Mouse (Mus musculus): Measurements from ENCODE around the gene Gga1. TPM values are rescaled to one million over a fixed set of nuclear protein-coding genes. Genes with fewer than 3 reads are reported as not detected.

Gene Gga1
- 40.6 and 40.7 TPM in 2 replicates for polyA plus RNA-seq (2015; fragmentation: Nextera tagmentation; extraction: Ambion mirVana)

GRCm38 (mm10) chr15:78876991-78877809, at the start of gene Gga1:
Gene Gga1, plus strand, starts transcription at chr15:78877190.

GRCm38 (mm10) chr15:78842371-78843163, 34.4 kb upstream of the Gga1 start, which contains the start of gene Cdc42ep1:
Gene Cdc42ep1, plus strand, starts transcription at chr15:78842624.

GRCm38 (mm10) chr15:78855303-78855965, 21.6 kb upstream of the Gga1 start, which contains the start of gene Lgals2:
Gene Lgals2, minus strand, starts transcription at chr15:78855529.

GRCm38 (mm10) chr15:78899409-78899739, 22.4 kb downstream of the Gga1 start, which contains the start of gene Gm49510:
Gene Gm49510, plus strand, starts transcription at chr15:78899667.

GRCm38 (mm10) chr15:78899740-78900584, 23.0 kb downstream of the Gga1 start, which contains the start of gene Sh3bp1:
Gene Sh3bp1, plus strand, starts transcription at chr15:78899768.

GRCm38 (mm10) chr15:78913632-78914090, 36.7 kb downstream of the Gga1 start, which contains the start of gene Pdxp:
Gene Pdxp, plus strand, starts transcription at chr15:78913919.

GRCm38 (mm10) chr15:78926021-78926919, 49.3 kb downstream of the Gga1 start, which contains the start of gene Lgals1:
Gene Lgals1, plus strand, starts transcription at chr15:78926725.

GRCm38 (mm10) chr15:78934784-78935320, 57.9 kb downstream of the Gga1 start, which contains the start of gene Nol12:
Gene Nol12, plus strand, starts transcription at chr15:78934933.

Small RNA genes within 50 kb of the gene (microRNA-seq; reads per million reads assigned to microRNA genes)
- gene Mir6955, result not detected

Other genes starting within 250 kb of the Gga1 start
- not detected in 2 replicates for gene Elfn2, start 158.4 kb upstream of the Gga1 start, polyA plus RNA-seq (2015; fragmentation: Nextera tagmentation; extraction: Ambion mirVana)
- gene Mfng, start 103.7 kb upstream of the Gga1 start, polyA plus RNA-seq (2015; fragmentation: Nextera tagmentation; extraction: Ambion mirVana), result 5.4 and 6.4 TPM in 2 replicates
- gene Card10, start 74.1 kb upstream of the Gga1 start, polyA plus RNA-seq (2015; fragmentation: Nextera tagmentation; extraction: Ambion mirVana), result 1.4 and 1.9 TPM in 2 replicates
- 21.3 and 24.7 TPM in 2 replicates for gene Cdc42ep1, start 34.6 kb upstream of the Gga1 start, polyA plus RNA-seq (2015; fragmentation: Nextera tagmentation; extraction: Ambion mirVana)
- 0.77 and 0.97 TPM in 2 replicates for gene Lgals2, start 21.7 kb upstream of the Gga1 start, polyA plus RNA-seq (2015; fragmentation: Nextera tagmentation; extraction: Ambion mirVana)
- gene Gm49510, start 22.5 kb downstream of the Gga1 start, polyA plus RNA-seq (2015; fragmentation: Nextera tagmentation; extraction: Ambion mirVana), result 0.19 and 0.22 TPM in 2 replicates
- gene Sh3bp1, start 22.6 kb downstream of the Gga1 start, polyA plus RNA-seq (2015; fragmentation: Nextera tagmentation; extraction: Ambion mirVana), result 15.0 and 16.9 TPM in 2 replicates
- 2.6 and 3.3 TPM in 2 replicates for gene Pdxp, start 36.7 kb downstream of the Gga1 start, polyA plus RNA-seq (2015; fragmentation: Nextera tagmentation; extraction: Ambion mirVana)
- gene Lgals1, start 49.5 kb downstream of the Gga1 start, polyA plus RNA-seq (2015; fragmentation: Nextera tagmentation; extraction: Ambion mirVana), result 2,081 and 2,305 TPM in 2 replicates
- gene Nol12, start 57.7 kb downstream of the Gga1 start, polyA plus RNA-seq (2015; fragmentation: Nextera tagmentation; extraction: Ambion mirVana), result 33.8 and 37.6 TPM in 2 replicates
- 45.0 and 55.5 TPM in 2 replicates for gene Triobp, start 70.5 kb downstream of the Gga1 start, polyA plus RNA-seq (2015; fragmentation: Nextera tagmentation; extraction: Ambion mirVana)
- gene H1f0, start 151.3 kb downstream of the Gga1 start, polyA plus RNA-seq (2015; fragmentation: Nextera tagmentation; extraction: Ambion mirVana), result 274 and 300 TPM in 2 replicates
- gene Galr3, start 164.7 kb downstream of the Gga1 start, polyA plus RNA-seq (2015; fragmentation: Nextera tagmentation; extraction: Ambion mirVana), result not detected in 2 replicates
- gene Ankrd54, start 185.7 kb downstream of the Gga1 start, polyA plus RNA-seq (2015; fragmentation: Nextera tagmentation; extraction: Ambion mirVana), result 21.2 and 22.3 TPM in 2 replicates
- 133 and 143 TPM in 2 replicates for gene Eif3l, start 198.0 kb downstream of the Gga1 start, polyA plus RNA-seq (2015; fragmentation: Nextera tagmentation; extraction: Ambion mirVana)
- gene Micall1, start 231.7 kb downstream of the Gga1 start, polyA plus RNA-seq (2015; fragmentation: Nextera tagmentation; extraction: Ambion mirVana), result 22.6 and 23.7 TPM in 2 replicates

Measured in urinary bladder, postnatal 0 days (tissue).